Mouse (Mus musculus) thymus, postnatal 0 days (tissue): ENCODE results near the gene Pycr2. TPM values are rescaled to one million over a fixed set of nuclear protein-coding genes. Genes with fewer than 3 reads are reported as not detected.
A peak's percentile ranks its signal among the peaks of the same experiment; 100 is the strongest.
"Not testable (repeated sequence)": the region's sequence is repeated elsewhere in the genome, so short reads cannot be mapped to it uniquely, and the experiment has no call there.

Source experiments
- DNase-seq: peaks from one replicate; pipeline ENCODE4 v3.0.0-alpha.2; 2015; ENCODE audit warnings: low spot score
- polyA plus RNA-seq: library from polyadenylated mRNA; unstranded; fragments of >200 nt; fragmentation: Nextera tagmentation; extraction: Ambion mirVana; gene quantifications from 2 replicates; pipeline ENCODE4 v1.2.1, GENCODE M21; 2015

The Pycr2 gene
- polyA plus RNA-seq, 1 experiment from 2014 or later = 142 TPM

GRCm38 (mm10) chr1:180905307-180905706 is 1.2 kb downstream of the Pycr2 start:
- peak; percentile 57 for DNase-seq

- no peak for DNase-seq
Measured at GRCm38 (mm10) chr1:180905876-180906275, 1.8 kb downstream of the Pycr2 start.

- DNase-seq = peak; percentile 61
Measured at GRCm38 (mm10) chr1:180906461-180907147, 2.5 kb downstream of the Pycr2 start.

- no peak for DNase-seq
Measured at GRCm38 (mm10) chr1:180911138-180911537, 7.0 kb downstream of the Pycr2 start.

GRCm38 (mm10) chr1:180911653-180912287 is 7.7 kb downstream of the Pycr2 start:
- DNase-seq = peak; percentile 63

- peak; percentile 42 for DNase-seq
Measured at GRCm38 (mm10) chr1:180912792-180913191, 8.7 kb downstream of the Pycr2 start.

GRCm38 (mm10) chr1:180913797-180914196 is 9.7 kb downstream of the Pycr2 start:
- no peak for DNase-seq

GRCm38 (mm10) chr1:180916425-180916824 is 12.3 kb downstream of the Pycr2 start:
- no peak for DNase-seq

GRCm38 (mm10) chr1:180917053-180917452 is 13.0 kb downstream of the Pycr2 start:
- DNase-seq = no peak

GRCm38 (mm10) chr1:180919686-180920085 is 15.6 kb downstream of the Pycr2 start:
- DNase-seq = no peak

- peak; percentile 80 for DNase-seq
Measured at GRCm38 (mm10) chr1:180922273-180923048, 18.4 kb downstream of the Pycr2 start.

- no peak for DNase-seq
Measured at GRCm38 (mm10) chr1:180924737-180925136, 20.6 kb downstream of the Pycr2 start.

GRCm38 (mm10) chr1:180926286-180926685 is 22.2 kb downstream of the Pycr2 start:
- DNase-seq = no peak

- DNase-seq = no peak
Measured at GRCm38 (mm10) chr1:180929599-180929998, 25.5 kb downstream of the Pycr2 start.

- DNase-seq = no peak
Measured at GRCm38 (mm10) chr1:180931106-180931505, 27.0 kb downstream of the Pycr2 start.

- DNase-seq = no peak
Measured at GRCm38 (mm10) chr1:180933659-180934058, 29.6 kb downstream of the Pycr2 start.

- no peak for DNase-seq
Measured at GRCm38 (mm10) chr1:180934467-180935419, 30.6 kb downstream of the Pycr2 start, which contains the start of gene Lefty1. Gene Lefty1, plus strand, starts transcription at chr1:180935022.

GRCm38 (mm10) chr1:180936610-180937398 is 32.7 kb downstream of the Pycr2 start:
- peak; percentile 33 for DNase-seq

GRCm38 (mm10) chr1:180937631-180938030 is 33.5 kb downstream of the Pycr2 start:
- DNase-seq = not testable (repeated sequence)

GRCm38 (mm10) chr1:180938781-180939180 is 34.7 kb downstream of the Pycr2 start:
- not testable (repeated sequence) for DNase-seq
